Mouse (Mus musculus) hindbrain, embryonic 15.5 days (tissue): ENCODE results near the gene Kmt5c. TPM values are rescaled to one million over a fixed set of nuclear protein-coding genes. Genes with fewer than 3 reads are reported as not detected.
"Not testable (repeated sequence)": the region's sequence is repeated elsewhere in the genome, so short reads cannot be mapped to it uniquely, and the experiment has no call there.

Source experiments
- ATAC-seq: fragments of 200-750 bp; cut with Nextera tagmentation; 2 replicates; pipeline ENCODE4 v1.8.0; 2017; ENCODE audit warnings: low read depth, moderate number of reproducible peaks, moderate TSS enrichment; ENCODE audit not compliant: low FRiP score
- H3K27ac ChIP-seq: fragments of 300-500 bp; sonication (generic); replicated peaks from 2 replicates; pipeline ENCODE4 v1.5.1; 2015; ENCODE audit warnings: mild to moderate bottlenecking, inconsistent platforms
- H3K27me3 ChIP-seq: fragments of 300-500 bp; sonication (generic); 2 replicates; pipeline ENCODE4 v1.6.1; 2015; ENCODE audit warnings: control low read depth, inconsistent platforms
- H3K36me3 ChIP-seq: fragments of 300-500 bp; sonication (generic); 2 replicates; pipeline ENCODE4 v1.6.1; 2015; ENCODE audit warnings: control low read depth, inconsistent platforms
- H3K4me1 ChIP-seq: fragments of 300-500 bp; sonication (generic); replicated peaks from 2 replicates; pipeline ENCODE4 v1.6.1; 2015; ENCODE audit warnings: control low read depth, inconsistent platforms
- H3K4me2 ChIP-seq: fragments of 300-500 bp; sonication (generic); 2 replicates; pipeline ENCODE4 v1.6.1; 2015; ENCODE audit warnings: moderate library complexity, mild to moderate bottlenecking, inconsistent platforms
- H3K4me3 ChIP-seq: fragments of 300-500 bp; sonication (generic); 2 replicates; pipeline ENCODE4 v1.5.1; 2015; ENCODE audit warnings: mild to moderate bottlenecking, inconsistent platforms
- H3K9ac ChIP-seq: fragments of 300-500 bp; sonication (generic); 2 replicates; pipeline ENCODE4 v1.6.1; 2015; ENCODE audit warnings: inconsistent platforms
- H3K9me3 ChIP-seq: fragments of 300-500 bp; sonication (generic); 2 replicates; pipeline ENCODE4 v1.6.1; 2016; ENCODE audit warnings: control low read depth, inconsistent platforms
- WGBS: fragments of 180-500 bp; shearing (Covaris S2); methylation state at CpG from one replicate; pipeline ENCODE4 v1.1.7; 2015; 5-methylcytosine and 5-hydroxymethylcytosine counted together
- polyA plus RNA-seq: library from polyadenylated mRNA; unstranded; fragments of >200 nt; fragmentation: Nextera tagmentation; extraction: Ambion mirVana; gene quantifications from 2 replicates; pipeline ENCODE4 v1.2.1, GENCODE M21; 2015

Gene Kmt5c
- polyA plus RNA-seq, 1 experiment from 2014 or later = 61.8 TPM

GRCm38 (mm10) chr7:4777851-4778637 lies 38.1 kb downstream of the Kmt5c start:
- Histone ChIP-seq H3K27ac (no peak overlapping the region), H3K9ac (no peak overlapping the region), H3K4me2 (no peak overlapping the region), H3K4me1 (peaks cover 10% of the 10 kb centered on the region), H3K27me3 (peaks cover 65% of the 10 kb centered on the region), H3K9me3 (no peaks in the 10 kb centered on the region), H3K4me3 (peak overlapping the region; percentile 34), H3K36me3 (no peaks in the 10 kb centered on the region)
- peak; percentile 24; the same call in 1 of the 2 replicates for ATAC-seq
- 4% methylated on average over 19 of the region's 20 CpGs for WGBS

- 42% methylated on average over 5 of the region's 5 CpGs for WGBS
- H3K27me3 ChIP-seq = peaks cover 63% of the 10 kb centered on the region
- peaks cover 10% of the 10 kb centered on the region for H3K4me1 ChIP-seq
- H3K4me2 ChIP-seq = no peak overlapping the region
- no peak overlapping the region for H3K9ac ChIP-seq
- ATAC-seq = no peak
- no peaks in the 10 kb centered on the region for H3K36me3 ChIP-seq
- no peaks in the 10 kb centered on the region for H3K9me3 ChIP-seq
- H3K4me3 ChIP-seq = no peak overlapping the region
- H3K27ac ChIP-seq = no peak overlapping the region
These were observed 40.0 kb downstream of the Kmt5c start for GRCm38 (mm10) chr7:4779921-4780320.

DNA sequence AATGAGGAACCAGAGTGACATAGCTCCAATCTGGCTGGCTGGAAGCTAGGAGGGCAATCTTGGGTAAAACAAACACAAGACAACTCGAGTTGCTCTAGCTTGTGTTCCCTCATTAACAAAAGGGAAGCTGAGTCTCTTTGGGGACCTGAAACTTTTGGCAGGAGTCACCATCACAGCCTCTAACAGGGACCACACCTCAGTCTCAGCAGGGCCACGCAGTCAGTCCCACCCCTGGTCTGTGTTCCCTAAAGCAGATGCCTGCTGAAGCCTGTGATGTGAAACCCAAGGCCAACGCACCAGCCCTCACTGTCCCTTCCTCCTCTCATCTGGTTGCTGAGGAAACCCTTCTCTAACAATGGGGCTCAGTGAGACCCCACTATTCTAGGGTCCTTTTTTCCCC lies 42.2 kb downstream of the Kmt5c start:
- 54% methylated on average over 3 of the region's 3 CpGs for whole genome bisulfite sequencing
- H3K9ac ChIP-seq = no peak overlapping the region
- no peak for ATAC-seq
- no peak overlapping the region for H3K27ac ChIP-seq
- no peaks in the 10 kb centered on the region for H3K9me3 ChIP-seq
- peaks cover 41% of the 10 kb centered on the region for H3K27me3 ChIP-seq
- no peak overlapping the region for H3K4me2 ChIP-seq
- peaks cover 5% of the 10 kb centered on the region for H3K4me1 ChIP-seq
- no peak overlapping the region for H3K4me3 ChIP-seq
- no peaks in the 10 kb centered on the region for H3K36me3 ChIP-seq

DNA sequence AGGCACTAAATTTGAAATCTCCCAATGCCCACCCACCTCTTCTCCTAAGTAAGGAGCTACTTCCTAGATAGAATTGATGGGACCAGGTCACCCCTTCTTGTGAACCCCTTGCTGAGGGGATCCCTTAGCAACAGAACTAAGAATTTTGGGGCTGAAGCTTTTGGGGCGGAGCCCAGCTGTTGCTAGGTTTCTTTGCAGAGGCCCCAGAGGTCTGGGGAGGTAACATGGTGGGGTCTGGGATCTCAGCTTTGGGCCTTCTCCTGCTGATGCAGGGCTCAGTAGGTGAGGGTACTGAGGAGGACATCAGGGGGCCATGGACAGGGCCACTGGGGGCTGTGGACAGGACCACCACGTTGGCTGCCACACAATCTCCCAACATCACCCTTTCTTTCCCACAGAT lies 42.8 kb downstream of the Kmt5c start, which contains the start of the genes Il11 and Tmem190:
Il11 (minus strand) TSS at position 101 of the 400 bp plus-strand sequence.
Tmem190 (plus strand) TSS at position 179 of the 400 bp plus-strand sequence.
- H3K27ac ChIP-seq = no peak within 1 kb of the TSS
- H3K27me3 ChIP-seq = peaks cover 36% of the 10 kb centered on the region

DNA sequence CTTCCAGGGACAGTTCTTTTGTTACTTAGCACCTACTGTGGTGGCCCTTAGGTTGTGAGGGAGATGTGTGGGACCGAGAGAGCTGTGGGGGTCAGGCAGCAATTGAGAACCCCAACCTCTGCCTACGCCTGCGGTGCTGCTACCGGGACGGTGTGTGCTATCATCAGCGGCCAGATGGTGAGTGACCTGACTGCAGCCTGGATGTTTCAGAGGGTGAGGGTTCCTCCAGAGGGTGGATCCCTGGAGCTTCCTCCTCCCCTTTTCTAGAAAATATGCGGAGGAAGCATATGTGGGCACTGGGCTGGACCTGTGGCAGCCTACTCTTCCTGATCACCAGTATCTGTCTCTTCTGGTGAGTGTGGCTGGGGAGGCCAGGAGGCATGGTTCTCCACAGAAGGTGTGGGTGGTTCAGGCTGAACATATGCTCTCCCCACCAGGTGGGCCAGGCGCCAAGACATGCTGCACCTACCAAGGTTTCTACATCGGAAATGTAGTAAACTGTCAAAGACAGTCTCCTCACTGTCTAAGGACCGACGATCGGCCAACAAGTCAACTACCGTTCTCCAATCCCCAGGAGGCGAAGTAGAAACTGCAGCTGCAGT lies 43.9 kb downstream of the Kmt5c start:
- no peak for ATAC-seq
- WGBS = 83% methylated on average over 14 of the region's 14 CpGs
- H3K4me3 ChIP-seq = no peak overlapping the region
- H3K4me1 ChIP-seq = peaks cover 7% of the 10 kb centered on the region
- H3K36me3 ChIP-seq = no peaks in the 10 kb centered on the region
- no peak overlapping the region for H3K4me2 ChIP-seq
- H3K9me3 ChIP-seq = no peaks in the 10 kb centered on the region
- H3K9ac ChIP-seq = no peak overlapping the region
- no peak overlapping the region for H3K27ac ChIP-seq
- peaks cover 26% of the 10 kb centered on the region for H3K27me3 ChIP-seq

More for the DNA sequence above, 42.8 kb downstream of the Kmt5c start, which contains the start of the genes Il11 and Tmem190:
- Histone ChIP-seq H3K4me1 (no peaks in the 10 kb centered on the region), H3K4me2 (no peak within 1 kb of the TSS), H3K36me3 (no peaks in the 10 kb centered on the region), H3K9ac (no peak within 1 kb of the TSS), H3K9me3 (no peaks in the 10 kb centered on the region), H3K4me3 (no peak within 1 kb of the TSS)
- WGBS = 78% methylated on average over 2 of the region's 2 CpGs
- no peak for ATAC-seq

DNA sequence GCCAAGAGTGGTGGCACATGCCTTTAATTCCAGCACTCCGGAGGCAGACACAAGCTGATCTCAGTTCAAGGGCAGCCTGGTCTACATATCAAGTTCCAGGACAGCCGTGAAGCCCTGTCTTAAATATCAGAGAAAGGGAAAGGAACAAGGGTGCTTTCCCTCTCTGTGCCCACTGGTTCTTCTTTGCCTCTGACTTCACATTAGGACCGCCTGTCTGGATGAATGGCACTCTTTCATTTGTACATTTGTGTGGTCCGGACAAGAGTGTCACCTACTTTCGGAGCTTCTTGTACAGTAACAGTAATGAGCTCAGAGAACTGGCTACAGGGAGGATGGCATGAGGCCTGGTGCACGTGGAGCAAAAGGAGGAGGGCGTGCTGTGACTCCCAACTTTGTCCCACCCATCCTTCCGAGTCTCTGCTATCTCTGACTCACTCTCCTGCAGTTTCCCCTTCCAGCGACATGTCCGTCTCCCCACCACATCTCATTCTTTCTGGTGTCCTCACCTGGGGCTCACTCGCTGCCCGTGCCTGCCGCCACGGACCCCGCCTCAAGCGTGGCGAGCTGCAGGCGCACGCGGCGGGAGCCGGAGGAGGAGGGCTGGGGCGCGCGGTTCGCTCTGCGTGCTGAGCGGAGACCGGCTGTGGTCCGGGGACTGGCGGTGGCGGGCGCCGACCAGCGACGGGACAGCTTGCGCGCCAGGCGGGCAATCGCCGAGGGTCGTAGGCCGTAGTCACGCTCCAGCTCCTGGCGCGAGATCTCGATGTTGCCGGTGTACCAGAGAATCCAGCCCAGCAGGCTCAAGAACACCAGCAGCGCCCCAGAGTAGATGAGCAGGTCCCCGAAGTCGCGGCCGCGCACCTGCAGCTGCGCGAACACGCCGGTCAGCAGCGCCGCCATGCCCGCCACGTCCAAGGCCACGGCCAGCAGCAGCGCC lies 48.9 kb downstream of the Kmt5c start:
- Histone ChIP-seq H3K4me1 (peaks cover 20% of the 10 kb centered on the region), H3K27me3 (0 out of 2 replicates have a peak, but pooled peaks cover 3% of the 10 kb centered on the region), H3K4me3 (peak overlapping the region; percentile 56), H3K9me3 (no peaks in the 10 kb centered on the region), H3K4me2 (peak overlapping the region; percentile 92), H3K36me3 (no peaks in the 10 kb centered on the region), H3K27ac (peak overlapping the region; percentile 71), H3K9ac (peak overlapping the region; percentile 67)
- 2% methylated on average over 59 of the region's 64 CpGs for WGBS
- ATAC-seq = peak; percentile 49

DNA sequence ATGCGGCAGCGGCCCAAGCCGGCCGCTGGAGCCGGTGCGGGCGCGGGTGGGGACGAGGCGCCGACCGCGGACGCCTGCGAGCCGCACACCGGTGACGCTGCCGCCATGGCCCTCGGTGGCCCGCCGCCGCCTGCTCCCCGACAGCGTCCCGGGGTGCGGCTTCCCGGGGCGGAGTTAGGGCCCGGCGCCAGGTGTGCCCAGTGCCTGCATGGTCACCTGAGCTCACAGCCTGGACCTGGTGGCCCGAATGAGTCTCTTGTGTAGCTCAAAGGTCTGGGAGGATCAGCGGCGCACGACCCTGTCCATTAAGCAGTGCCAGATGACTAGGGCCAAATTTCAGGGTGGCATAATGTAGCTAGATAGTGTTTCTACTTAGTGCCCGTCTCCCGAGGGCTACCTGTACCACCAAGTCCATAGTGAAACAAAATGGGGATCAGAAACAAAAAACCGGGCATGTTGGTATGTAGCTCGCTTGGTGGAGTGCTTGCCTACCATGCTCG lies 49.6 kb downstream of the Kmt5c start, which contains the start of gene Tmem238:
Tmem238 (minus strand) TSS at position 221 of the 500 bp plus-strand sequence.
- H3K27ac ChIP-seq = peak within 1 kb of the TSS; percentile 71
- no peaks in the 10 kb centered on the region for H3K9me3 ChIP-seq
- H3K9ac ChIP-seq = peak within 1 kb of the TSS; percentile 67
- peak within 1 kb of the TSS; percentile 56 for H3K4me3 ChIP-seq
- no peak for ATAC-seq
- H3K36me3 ChIP-seq = peaks cover 5% of the 10 kb centered on the region
- WGBS = 8% methylated on average over 40 of the region's 40 CpGs
- H3K4me1 ChIP-seq = peaks cover 27% of the 10 kb centered on the region
- H3K27me3 ChIP-seq = no peaks in the 10 kb centered on the region
- peak within 1 kb of the TSS; percentile 92 for H3K4me2 ChIP-seq

DNA sequence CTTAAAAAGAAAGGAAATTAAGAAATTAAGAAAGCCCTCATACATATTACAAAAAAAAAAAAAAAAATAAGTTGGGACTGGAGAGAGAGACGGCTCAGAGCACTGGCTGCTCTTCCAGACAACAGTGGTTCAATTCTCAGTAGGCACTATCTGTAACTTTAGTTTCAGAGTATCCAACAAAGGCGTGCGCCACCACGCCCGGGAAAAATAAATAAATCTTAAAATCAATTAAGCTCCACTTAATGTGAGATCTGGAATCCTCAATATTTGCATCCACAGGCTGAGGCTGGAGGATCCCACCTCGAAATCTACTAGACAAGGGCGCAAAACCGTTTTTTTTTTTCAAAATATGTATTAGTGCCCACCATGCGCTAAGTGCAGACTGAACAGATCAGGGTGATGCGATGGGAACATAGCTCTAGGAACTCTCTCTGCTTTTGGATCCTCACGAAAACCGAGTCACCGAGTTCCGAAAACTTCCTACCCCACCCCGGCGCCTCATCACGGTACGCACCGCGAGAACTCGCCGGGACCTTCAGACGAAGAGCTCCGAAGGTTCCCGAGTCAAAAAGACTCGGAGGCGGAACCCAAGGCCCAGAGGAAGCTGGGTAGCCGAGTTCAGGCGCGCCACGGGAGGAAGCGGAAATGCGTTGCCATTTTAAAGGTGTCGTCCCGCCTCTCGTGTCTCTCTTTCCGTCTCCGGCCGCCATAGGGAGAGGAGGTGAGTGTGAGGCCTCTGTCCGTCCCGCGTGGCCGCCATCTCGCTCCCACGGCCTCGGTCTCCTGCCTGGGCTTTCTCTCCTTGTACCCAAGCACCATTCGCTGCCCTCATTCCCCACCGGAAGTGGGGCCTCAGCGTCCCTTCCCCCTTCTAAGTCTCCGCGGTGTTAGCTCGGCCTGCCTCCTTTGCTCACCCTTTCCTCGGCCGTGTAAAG lies 52.6 kb downstream of the Kmt5c start, which contains the start of gene Rpl28:
Rpl28 (plus strand) TSS at position 597 of the 935 bp plus-strand sequence.
- no peaks in the 10 kb centered on the region for H3K27me3 ChIP-seq
- H3K4me3 ChIP-seq = peak within 1 kb of the TSS; percentile 90
- no peaks in the 10 kb centered on the region for H3K9me3 ChIP-seq
- peak; percentile 93 for ATAC-seq
- WGBS = 1% methylated on average over 54 of the region's 54 CpGs
- H3K4me1 ChIP-seq = peaks cover 30% of the 10 kb centered on the region
- H3K36me3 ChIP-seq = peaks cover 36% of the 10 kb centered on the region
- H3K27ac ChIP-seq = peak within 1 kb of the TSS; percentile 91
- peak within 1 kb of the TSS; percentile 95 for H3K9ac ChIP-seq
- H3K4me2 ChIP-seq = peak within 1 kb of the TSS; percentile 84

DNA sequence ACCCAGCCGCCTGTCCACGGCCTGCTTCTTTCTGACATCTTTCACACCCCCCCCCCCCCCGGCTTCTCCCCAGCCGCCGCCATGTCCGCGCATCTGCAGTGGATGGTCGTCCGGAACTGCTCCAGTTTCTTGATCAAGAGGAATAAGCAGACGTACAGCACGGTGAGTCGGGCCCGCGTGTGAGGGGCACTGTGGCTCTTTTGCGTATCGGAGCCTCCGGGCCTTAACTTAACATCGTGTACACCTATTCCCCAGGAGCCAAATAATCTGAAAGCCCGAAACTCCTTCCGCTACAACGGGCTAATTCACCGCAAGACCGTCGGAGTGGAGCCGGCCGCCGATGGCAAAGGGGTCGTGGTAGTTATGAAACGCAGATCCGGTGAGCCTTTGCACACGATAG lies 53.3 kb downstream of the Kmt5c start:
- Histone ChIP-seq H3K4me1 (peaks cover 28% of the 10 kb centered on the region), H3K9ac (peak overlapping the region; percentile 95), H3K4me3 (peak overlapping the region; percentile 90), H3K36me3 (peaks cover 36% of the 10 kb centered on the region), H3K27ac (peak overlapping the region; percentile 91), H3K4me2 (peak overlapping the region; percentile 84)
- H3K9me3 ChIP-seq, H3K27me3 ChIP-seq: not testable (repeated sequence)
- ATAC-seq = peak; percentile 0; the same call in 1 of the 2 replicates
- WGBS = under 1% methylated on average over 31 of the region's 31 CpGs

DNA sequence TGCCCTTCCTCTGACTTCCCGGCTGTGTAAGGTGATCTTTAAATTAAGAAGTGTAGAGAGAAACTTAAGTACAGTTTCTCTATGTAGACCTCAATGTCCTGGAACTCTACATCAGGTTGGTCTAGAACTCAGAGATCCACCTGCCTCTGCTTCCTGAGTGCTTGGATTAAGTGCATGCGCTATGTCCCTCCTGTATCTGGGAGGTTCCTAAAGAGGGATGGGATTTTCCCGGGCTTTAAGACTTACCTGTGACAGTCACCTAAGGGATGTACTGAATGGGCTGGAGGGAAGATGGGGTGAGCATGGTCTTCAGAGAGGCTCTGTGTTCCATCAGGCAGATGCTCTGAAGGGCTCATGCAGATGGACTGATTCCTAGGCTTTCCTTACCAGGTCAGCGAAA lies 53.8 kb downstream of the Kmt5c start:
- peak overlapping the region; percentile 95 for H3K9ac ChIP-seq
- peaks cover 24% of the 10 kb centered on the region for H3K4me1 ChIP-seq
- ATAC-seq = no peak
- no peaks in the 10 kb centered on the region for H3K9me3 ChIP-seq
- peak overlapping the region; percentile 91; the same call in 1 of the 2 replicates for H3K27ac ChIP-seq
- H3K27me3 ChIP-seq = no peaks in the 10 kb centered on the region
- peaks cover 36% of the 10 kb centered on the region for H3K36me3 ChIP-seq
- H3K4me3 ChIP-seq = peak overlapping the region; percentile 90
- WGBS = 51% methylated on average over 4 of the region's 4 CpGs
- H3K4me2 ChIP-seq = peak overlapping the region; percentile 84
